Mouse (Mus musculus): ENCODE results near the gene Dnah14. TPM values are rescaled to one million over a fixed set of nuclear protein-coding genes. Genes with fewer than 3 reads are reported as not detected.
A peak's percentile ranks its signal among the peaks of the same experiment; 100 is the strongest.

Dnah14 gene
- total and polyA plus RNA-seq, 3 experiments: 0.03 to 0.98 (median 0.74) TPM

DNA sequence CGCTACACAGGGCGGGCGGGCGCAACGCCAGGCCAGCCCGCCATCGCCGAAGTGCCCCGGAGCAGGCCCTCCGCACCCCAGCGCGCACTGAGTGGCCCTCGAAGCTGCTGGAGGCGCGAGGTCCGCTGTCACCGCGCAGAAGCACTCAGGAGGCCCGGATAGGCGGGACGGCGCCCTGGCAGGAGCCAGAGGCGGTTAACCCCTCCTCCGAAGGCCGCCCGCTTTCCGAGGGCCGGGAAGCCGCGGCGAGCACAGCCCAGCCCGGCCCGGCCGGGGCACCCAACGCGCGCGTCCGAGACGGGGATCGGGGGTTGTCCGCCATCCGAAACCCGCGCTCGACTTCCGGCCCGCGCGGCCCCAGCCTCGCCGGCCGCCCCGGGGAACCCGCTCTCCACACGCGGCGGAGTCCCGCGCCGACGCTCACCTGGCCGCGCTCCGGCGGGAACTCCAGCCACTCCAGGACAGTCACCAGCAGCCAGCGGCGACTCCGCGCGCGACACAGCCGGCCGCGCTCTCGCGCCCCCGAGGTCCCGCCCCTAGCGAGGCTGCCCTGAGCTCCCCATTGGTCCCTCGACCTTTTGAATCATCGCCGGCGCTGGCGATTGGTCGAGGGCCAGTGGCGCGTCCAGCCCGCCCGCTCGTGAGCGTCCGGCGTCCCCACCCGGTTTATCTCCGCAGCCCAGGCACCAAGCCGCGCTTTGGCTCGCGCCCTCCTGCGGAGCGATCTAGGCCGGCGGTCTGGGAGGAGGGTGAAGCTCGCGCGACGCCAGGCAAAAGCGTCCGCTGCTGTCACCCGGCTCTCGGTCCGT is 265.7 kb downstream of the Dnah14 start:
- Histone ChIP-seq H3K27me3 (replicated peaks) (peaks cover 12% of the 10 kb centered on the region), H3K79me2 (replicated peaks; ENCODE audit: control insufficient read depth, extremely low read depth, insufficient read depth, poor library complexity, severe bottlenecking) (peaks cover 59% of the 10 kb centered on the region), H3K9ac (ENCODE audit: insufficient read depth, low read depth) (peak overlapping the region; percentile 88), H3K36me3 (replicated peaks in 1 of 2; ENCODE audit: control insufficient read depth in 1 of 2, insufficient read depth in 1 of 2, low read length in 1 of 2) (peaks cover 9 to 22% of the 10 kb centered on the region in 2 experiments), H3K27ac (ENCODE audit: insufficient read depth, low read depth) (peak overlapping the region; percentile 58), H3K4me1 (ENCODE audit: control insufficient read depth in 1 of 2, insufficient read depth in 2 of 2) (peaks cover 4 to 56% of the 10 kb centered on the region in 2 experiments; a peak in 3 of 4 replicates), H3K9me3 (replicated peaks; ENCODE audit: low read length) (no peaks in the 10 kb centered on the region), H3K4me2 (ENCODE audit: insufficient read depth, low read depth, poor library complexity, severe bottlenecking) (peak overlapping the region; percentile 97; the same call in 1 of the 2 replicates), H3K4me3 (replicated peaks in 1 of 3; ENCODE audit: low read depth in 2 of 3, low read length in 2 of 3, poor library complexity in 1 of 3) (peak overlapping the region; percentile 75 to 96 (median 85))
- dilution Hi-C loops (cut with MboI; ENCODE audit: extremely low pct_ligation_motif_present, extremely low pct_unique_long_range_greater_than_20kb, low sequenced_read_pairs) (no loop called here), in situ Hi-C loops (cut with MboI; ENCODE audit: low pct_ligation_motif_present, low pct_unique_long_range_greater_than_20kb, low sequenced_read_pairs) (loop anchor here (5.0 kb wide), 1 partner anchor 40 kb away; no protein-coding TSS in a partner anchor)
- peak; percentile 86 for DNase-seq (ENCODE audit: extremely low read depth)
- TF ChIP-seq BHLHE40 (IDR thresholded peaks at IDR 0.05; ENCODE audit: low read depth, low read length): peak; percentile 77
- TF ChIP-seq NELFE (IDR thresholded peaks at IDR 0.05; ENCODE audit: low read depth, low read length): peak; percentile 87
- TF ChIP-seq JUN (IDR thresholded peaks at IDR 0.05; ENCODE audit: insufficient read depth, low read depth, low read length): no peak
- no peak for TF ChIP-seq USF1 (IDR thresholded peaks at IDR 0.05; ENCODE audit: low read depth, low read length)
- TF ChIP-seq MYC (IDR thresholded peaks at IDR 0.05; ENCODE audit: low read depth, low read length): 0 out of 2 replicates have a peak, but pooled peaks have one; percentile 27
- no peak for TF ChIP-seq KAT2A (IDR thresholded peaks at IDR 0.05; ENCODE audit: insufficient replicate concordance, low read length)
- TF ChIP-seq MAZ (IDR thresholded peaks at IDR 0.05; ENCODE audit: low read depth, low read length): no peak; the same call in 1 of the 2 replicates
- TF ChIP-seq TBP (conservative IDR thresholded peaks at IDR 0.05; ENCODE audit: low read depth, low read length): no peak
- TF ChIP-seq ELF1 (IDR thresholded peaks at IDR 0.05; ENCODE audit: low read depth, low read length): peak; percentile 54
- peak; percentile 80 for TF ChIP-seq TCF12 (IDR thresholded peaks at IDR 0.05; ENCODE audit: low read depth, low read length)
- peak; percentile 82 for TF ChIP-seq POLR2AphosphoS2 (IDR thresholded peaks at IDR 0.05; ENCODE audit: low read depth, low read length)
- TF ChIP-seq MXI1 (IDR thresholded peaks at IDR 0.05; ENCODE audit: low read depth, low read length): peak; percentile 66; the same call in 1 of the 2 replicates
- TF ChIP-seq PAX5 (IDR thresholded peaks at IDR 0.05; ENCODE audit: low read length): no peak
- TF ChIP-seq E2F4 (IDR thresholded peaks at IDR 0.05; ENCODE audit: insufficient replicate concordance, low read depth, low read length): 0 out of 2 replicates have a peak, but pooled peaks have one; percentile 46
- peak; percentile 29; the same call in 1 of the 2 replicates for TF ChIP-seq UBTF (IDR thresholded peaks at IDR 0.05; ENCODE audit: low read depth, low read length)
- TF ChIP-seq ZMIZ1 (IDR thresholded peaks at IDR 0.05; ENCODE audit: low read depth, low read length): peak; percentile 77
- no peak for TF ChIP-seq RAD21 (IDR thresholded peaks at IDR 0.05; ENCODE audit: low read depth, low read length)
- TF ChIP-seq EP300 (IDR thresholded peaks at IDR 0.05; ENCODE audit: low read length): no peak
- TF ChIP-seq CHD2 (IDR thresholded peaks at IDR 0.05; ENCODE audit: low read length): peak; percentile 65
- no peak for TF ChIP-seq USF2 (conservative IDR thresholded peaks at IDR 0.05; ENCODE audit: low read depth, low read length)
- peak; percentile 92 for TF ChIP-seq POLR2A (IDR thresholded peaks at IDR 0.05; ENCODE audit: low read depth, low read length)
- TF ChIP-seq SIN3A (IDR thresholded peaks at IDR 0.05; ENCODE audit: low read length): peak; percentile 60
- TF ChIP-seq MAFK (IDR thresholded peaks at IDR 0.05; ENCODE audit: insufficient replicate concordance, low read length): no peak
- no peak for TF ChIP-seq SMC3 (IDR thresholded peaks at IDR 0.05; ENCODE audit: low read depth, low read length)
- no peak for TF ChIP-seq GABPA (IDR thresholded peaks at IDR 0.05; ENCODE audit: insufficient replicate concordance, low read depth, low read length)
- TF ChIP-seq IRF4 (IDR thresholded peaks at IDR 0.05; ENCODE audit: low read depth, low read length): no peak; the same call in 1 of the 2 replicates
- TF ChIP-seq ETS1 (conservative IDR thresholded peaks at IDR 0.05; ENCODE audit: low read depth, low read length): no peak
- TF ChIP-seq MAX (IDR thresholded peaks at IDR 0.05; ENCODE audit: low read length): peak; percentile 40; the same call in 1 of the 2 replicates
- no peak for TF ChIP-seq JUND (conservative IDR thresholded peaks at IDR 0.05; ENCODE audit: low read depth, low read length)
- peak in 1 of 2 experiments; percentile 18; a peak in 1 of 4 replicates for TF ChIP-seq CTCF (conservative IDR thresholded peaks at IDR 0.05 in 1 of 2, IDR thresholded peaks at IDR 0.05 in 1 of 2; ENCODE audit: low read depth in 2 of 2, low read length in 2 of 2)
- TF ChIP-seq NRF1 (IDR thresholded peaks at IDR 0.05; ENCODE audit: low read depth, low read length): peak; percentile 65
- TF ChIP-seq CHD1 (IDR thresholded peaks at IDR 0.05; ENCODE audit: low read depth, low read length): no peak
- no peak for TF ChIP-seq ZNF384 (IDR thresholded peaks at IDR 0.05; ENCODE audit: low read depth, low read length)
- TF ChIP-seq MEF2A (IDR thresholded peaks at IDR 0.05; ENCODE audit: borderline replicate concordance, low read depth, low read length): no peak
- TF ChIP-seq RCOR1 (conservative IDR thresholded peaks at IDR 0.05; ENCODE audit: low read depth, low read length): no peak; the same call in 1 of the 2 replicates
- no peak for TF ChIP-seq HCFC1 (IDR thresholded peaks at IDR 0.05; ENCODE audit: low read depth, low read length)

Data from CH12.LX (cell line).